Mouse (Mus musculus) lung, postnatal 0 days (tissue): ENCODE measurements at regions not wholly inside any gene's neighbourhood (a gene's known extent, or its start where the extent isn't known, plus 50 kb on each side); places are given as distances from the start of the nearest gene placed in this dataset.

Experiments
- ATAC-seq: fragments of 200-750 bp; cut with Nextera tagmentation; 2 replicates; pipeline ENCODE4 v1.8.0; 2017; ENCODE audit warnings: moderate library complexity
- DNase-seq: peaks from one replicate; pipeline ENCODE4 v3.0.0-alpha.2; 2016; ENCODE audit warnings: low spot score
- H3K27ac ChIP-seq: fragments of 300-500 bp; sonication (generic); 2 replicates; pipeline ENCODE4 v1.5.1; 2014; ENCODE audit warnings: antibody characterized with exemption, mild to moderate bottlenecking, low read length, mixed read lengths
- H3K27me3 ChIP-seq: fragments of 300-500 bp; sonication (generic); replicated peaks from 2 replicates; pipeline ENCODE4 v1.6.1; 2014; ENCODE audit warnings: low read length, mixed read lengths; ENCODE audit not compliant: insufficient read depth
- H3K36me3 ChIP-seq: fragments of 300-500 bp; sonication (generic); 2 replicates; pipeline ENCODE4 v1.6.1; 2014; ENCODE audit warnings: low read length, mixed read lengths; ENCODE audit not compliant: insufficient read depth
- H3K4me1 ChIP-seq: fragments of 300-500 bp; sonication (generic); 2 replicates; pipeline ENCODE4 v1.6.1; 2014; ENCODE audit warnings: antibody characterized with exemption, low read depth, low read length, mixed read lengths; ENCODE audit not compliant: insufficient read depth
- H3K4me2 ChIP-seq: fragments of 300-500 bp; sonication (generic); replicated peaks from 2 replicates; pipeline ENCODE4 v1.6.1; 2014; ENCODE audit warnings: low read depth, mild to moderate bottlenecking, low read length, moderate library complexity, mixed read lengths
- H3K4me3 ChIP-seq: fragments of 300-500 bp; sonication (generic); 2 replicates; pipeline ENCODE4 v1.5.1; 2014; ENCODE audit warnings: low read depth, low read length
- H3K9ac ChIP-seq: fragments of 300-500 bp; sonication (generic); replicated peaks from 2 replicates; pipeline ENCODE4 v1.6.1; 2014; ENCODE audit warnings: low read depth, mild to moderate bottlenecking
- H3K9me3 ChIP-seq: fragments of 300-500 bp; sonication (generic); 2 replicates; pipeline ENCODE4 v1.6.1; 2016; ENCODE audit warnings: low read length, mixed read lengths
- CTCF ChIP-seq: IDR thresholded peaks from 2 replicates; pipeline ENCODE4 v1.5.1; 2016; ENCODE audit warnings: antibody characterized with exemption, mild to moderate bottlenecking
- EP300 ChIP-seq: IDR thresholded peaks from 2 replicates; pipeline ENCODE4 v1.6.1; 2016; ENCODE audit warnings: antibody characterized with exemption, mild to moderate bottlenecking, control low read depth
- WGBS: fragments of 180-500 bp; shearing (Covaris S2); extraction: QIAGEN DNeasy Blood & Tissue Kit; methylation state at CpG from one replicate; pipeline ENCODE4 v1.1.7; 2014; 5-methylcytosine and 5-hydroxymethylcytosine counted together

GRCm38 (mm10) chr13:16659894-16660293 lies 648.2 kb downstream of the Inhba start:
- Histone ChIP-seq H3K4me3 (no peak overlapping the region), H3K4me1 (no peaks in the 10 kb centered on the region), H3K9ac (no peak overlapping the region), H3K27ac (no peak overlapping the region), H3K4me2 (no peak overlapping the region), H3K36me3 (no peaks in the 10 kb centered on the region), H3K9me3 (no peaks in the 10 kb centered on the region), H3K27me3 (no peaks in the 10 kb centered on the region)
- no peak for DNase-seq
- WGBS = 60% methylated on average over 6 of the region's 6 CpGs
- no peak for TF ChIP-seq CTCF
- TF ChIP-seq EP300 = no peak
- no peak for ATAC-seq

- 96% methylated on average over 1 of the region's 1 CpGs for WGBS
- no peak overlapping the region for H3K4me3 ChIP-seq
- H3K27ac ChIP-seq = no peak overlapping the region
- H3K4me1 ChIP-seq = no peaks in the 10 kb centered on the region
- DNase-seq = no peak
- no peak for ATAC-seq
- H3K9me3 ChIP-seq = no peaks in the 10 kb centered on the region
- no peak for TF ChIP-seq CTCF
- TF ChIP-seq EP300 = no peak
- H3K9ac ChIP-seq = no peak overlapping the region
- H3K36me3 ChIP-seq = no peaks in the 10 kb centered on the region
- H3K27me3 ChIP-seq = no peaks in the 10 kb centered on the region
- H3K4me2 ChIP-seq = no peak overlapping the region
These were observed 657.0 kb downstream of the Inhba start for GRCm38 (mm10) chr13:16668652-16669051.

- DNase-seq (no peak), ATAC-seq (no peak)
- Histone ChIP-seq H3K4me2 (no peak overlapping the region), H3K4me1 (no peaks in the 10 kb centered on the region), H3K27ac (no peak overlapping the region), H3K9ac (no peak overlapping the region), H3K9me3 (no peaks in the 10 kb centered on the region), H3K27me3 (no peaks in the 10 kb centered on the region), H3K36me3 (no peaks in the 10 kb centered on the region), H3K4me3 (no peak overlapping the region)
- TF ChIP-seq CTCF (no peak), EP300 (no peak)
- whole genome bisulfite sequencing = 100% methylated on average over 1 of the region's 1 CpGs
These were observed 657.6 kb downstream of the Inhba start for GRCm38 (mm10) chr13:16669281-16669680.

GRCm38 (mm10) chr13:16670047-16670733 lies 658.5 kb downstream of the Inhba start:
- WGBS = 40% methylated on average over 5 of the region's 5 CpGs
- DNase-seq = no peak

GRCm38 (mm10) chr13:16670736-16671135 lies 659.1 kb downstream of the Inhba start:
- no peak overlapping the region for H3K9ac ChIP-seq
- DNase-seq (no peak), ATAC-seq (no peak)
- H3K27ac ChIP-seq = no peak overlapping the region
- H3K4me2 ChIP-seq = no peak overlapping the region
- no peak overlapping the region for H3K4me3 ChIP-seq
- no peak for TF ChIP-seq EP300
- no peak for TF ChIP-seq CTCF
- no peaks in the 10 kb centered on the region for H3K27me3 ChIP-seq
- no peaks in the 10 kb centered on the region for H3K4me1 ChIP-seq
- no peaks in the 10 kb centered on the region for H3K36me3 ChIP-seq
- H3K9me3 ChIP-seq = no peaks in the 10 kb centered on the region

More at GRCm38 (mm10) chr13:16670047-16670733, 658.5 kb downstream of the Inhba start:
- Histone ChIP-seq H3K4me2 (no peak overlapping the region), H3K36me3 (no peaks in the 10 kb centered on the region), H3K9ac (no peak overlapping the region), H3K27ac (no peak overlapping the region), H3K4me1 (no peaks in the 10 kb centered on the region), H3K9me3 (no peaks in the 10 kb centered on the region), H3K4me3 (no peak overlapping the region), H3K27me3 (no peaks in the 10 kb centered on the region)
- TF ChIP-seq EP300 (no peak), CTCF (no peak)
- no peak for ATAC-seq

- Histone ChIP-seq H3K4me2 (no peak overlapping the region), H3K4me1 (no peaks in the 10 kb centered on the region), H3K9ac (no peak overlapping the region), H3K27me3 (no peaks in the 10 kb centered on the region), H3K4me3 (no peak overlapping the region), H3K9me3 (no peaks in the 10 kb centered on the region), H3K27ac (no peak overlapping the region), H3K36me3 (no peaks in the 10 kb centered on the region)
- 76% methylated on average over 1 of the region's 1 CpGs for whole genome bisulfite sequencing
- TF ChIP-seq EP300 (no peak), CTCF (no peak)
- no peak for DNase-seq
- ATAC-seq = no peak
These were observed 665.2 kb downstream of the Inhba start for GRCm38 (mm10) chr13:16676873-16677272.
